Mouse (Mus musculus): Measurements from ENCODE around the gene Slit3.

DNA sequence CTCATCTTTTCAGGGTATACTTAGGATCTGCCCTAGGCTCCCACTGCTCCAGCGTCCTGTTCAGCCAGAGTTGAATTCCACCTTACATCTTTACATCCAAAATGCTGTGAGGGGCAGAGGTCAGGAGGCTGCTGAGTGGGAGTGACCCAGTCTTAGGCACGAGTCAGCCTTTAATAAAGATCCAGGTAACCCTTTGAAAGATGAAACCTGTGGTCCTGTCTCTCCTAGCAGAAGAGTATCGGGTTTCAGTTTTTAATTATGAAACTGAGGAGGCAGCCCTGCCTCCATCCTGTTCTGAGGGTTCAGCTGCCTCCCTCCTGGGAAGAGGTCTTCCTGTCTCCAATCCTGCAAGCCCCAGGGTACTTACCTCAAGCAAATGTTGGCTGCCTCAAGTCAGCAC, 264.4 kb downstream of the Slit3 start:
- TF ChIP-seq CTCF (IDR thresholded peaks at IDR 0.05; ENCODE audit: extremely low read depth, insufficient read length, insufficient replicate concordance, low read depth, low read length): no peak
- TF ChIP-seq POLR2A (IDR thresholded peaks at IDR 0.05; ENCODE audit: low read depth, low read length): no peak
